Mouse (Mus musculus) brain, adult 2 months (tissue): ENCODE measurements around the gene Birc3.
"Not testable (repeated sequence)": the region's sequence is repeated elsewhere in the genome, so short reads cannot be mapped to it uniquely, and the experiment has no call there.

Experiments
- DNase-seq: peaks from one replicate; pipeline ENCODE4 v3.0.0; 2011; ENCODE audit warnings: low read depth, low spot score

Gene Birc3

DNA sequence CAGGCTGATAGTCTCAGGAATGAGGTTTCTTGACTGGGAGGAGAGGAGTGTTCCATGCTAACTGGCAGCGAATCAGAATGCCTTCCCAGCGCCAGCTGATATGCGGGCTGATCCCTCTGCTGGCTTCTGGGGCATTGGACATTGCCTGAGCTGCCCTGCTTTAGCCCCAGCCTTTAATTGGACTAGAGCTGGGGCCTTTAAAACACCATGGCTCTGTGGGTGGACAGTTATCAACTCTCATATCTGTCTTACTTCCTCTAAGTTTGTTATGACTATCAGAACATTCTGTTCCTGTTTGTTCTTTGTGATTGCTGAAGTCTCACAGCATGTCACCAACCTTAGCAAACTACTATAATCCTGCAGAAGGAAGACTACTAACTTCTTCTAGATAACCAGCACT is 5.0 kb downstream of the Birc3 start:
- no peak for DNase-seq

DNA sequence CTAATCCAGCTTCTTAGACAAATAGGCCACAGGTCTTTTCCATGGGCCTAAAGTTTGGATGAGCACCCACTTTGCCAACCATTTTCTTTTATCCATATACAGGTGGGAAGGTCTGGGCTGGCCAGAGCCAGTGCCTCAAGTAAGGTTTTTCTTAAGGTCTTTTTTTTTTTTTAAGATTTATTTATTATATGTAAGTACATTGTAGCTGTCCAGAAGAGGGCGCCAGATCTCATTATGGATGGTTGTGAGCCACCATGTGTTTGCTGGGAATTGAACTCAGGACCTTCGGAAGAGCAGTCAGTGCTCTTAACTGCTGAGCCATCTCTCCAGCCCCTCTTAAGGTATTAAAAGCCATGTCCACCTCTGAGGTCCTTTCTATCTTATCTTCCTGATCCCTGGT is 6.0 kb downstream of the Birc3 start:
- not testable (repeated sequence) for DNase-seq

DNA sequence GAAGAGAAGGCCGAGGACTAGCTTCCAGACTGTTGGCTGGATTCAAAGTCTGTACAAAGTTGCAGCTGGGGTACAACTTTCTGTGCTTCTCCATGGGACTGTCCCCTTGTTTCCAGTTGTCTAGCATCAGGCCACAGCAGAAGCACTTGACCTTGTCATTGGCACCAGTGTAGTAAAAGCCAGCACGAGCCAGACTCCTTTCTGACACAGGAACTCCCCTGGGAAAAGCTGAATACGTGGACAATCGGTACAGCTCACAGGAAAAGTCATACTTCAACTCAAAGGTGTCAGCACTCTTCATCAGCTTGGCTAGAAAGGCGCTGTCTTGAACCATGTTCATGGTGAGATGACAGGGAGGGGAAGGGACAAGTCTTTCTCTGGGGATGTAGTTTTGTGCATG is 12.0 kb downstream of the Birc3 start:
- no peak for DNase-seq

DNA sequence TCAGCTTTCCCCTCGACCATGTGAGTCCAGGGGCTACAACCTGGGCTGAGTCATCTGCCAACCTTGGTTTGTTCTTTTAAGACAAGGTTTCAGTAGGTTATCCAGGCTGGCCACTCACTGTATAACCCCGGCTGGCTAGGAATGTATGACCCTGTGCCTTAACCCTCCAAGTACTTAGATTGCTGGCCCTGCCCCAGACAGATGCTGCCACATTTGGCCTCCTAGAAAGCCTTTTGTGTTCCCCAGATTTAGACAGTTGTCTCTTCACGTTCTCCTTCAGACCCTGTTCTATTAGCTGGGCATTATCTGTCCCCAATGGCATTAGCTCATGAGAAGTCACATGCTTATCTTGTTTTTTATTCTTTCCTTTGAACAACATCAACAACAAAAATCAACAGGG is 17.1 kb downstream of the Birc3 start:
- no peak for DNase-seq

DNA sequence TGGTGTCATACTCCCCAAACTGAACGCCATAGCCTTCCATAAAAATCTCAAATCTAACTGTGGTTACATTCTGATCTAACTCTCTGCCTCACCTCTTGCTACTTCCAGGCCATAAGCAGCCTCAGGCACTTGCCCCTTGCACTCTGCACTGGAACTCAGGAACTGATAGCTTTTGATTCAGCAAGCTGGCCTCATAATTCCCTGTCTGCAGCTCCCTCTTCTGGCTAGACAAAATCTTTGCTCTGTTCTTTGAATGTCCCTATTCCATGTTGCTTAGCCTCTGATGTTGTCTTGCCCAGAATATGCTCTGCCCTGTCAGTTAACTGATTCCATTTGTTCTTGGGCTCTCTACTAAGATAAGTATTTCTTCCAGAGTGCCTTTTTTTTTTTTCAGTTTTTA is 17.6 kb downstream of the Birc3 start:
- peak; percentile 79 for DNase-seq

DNA sequence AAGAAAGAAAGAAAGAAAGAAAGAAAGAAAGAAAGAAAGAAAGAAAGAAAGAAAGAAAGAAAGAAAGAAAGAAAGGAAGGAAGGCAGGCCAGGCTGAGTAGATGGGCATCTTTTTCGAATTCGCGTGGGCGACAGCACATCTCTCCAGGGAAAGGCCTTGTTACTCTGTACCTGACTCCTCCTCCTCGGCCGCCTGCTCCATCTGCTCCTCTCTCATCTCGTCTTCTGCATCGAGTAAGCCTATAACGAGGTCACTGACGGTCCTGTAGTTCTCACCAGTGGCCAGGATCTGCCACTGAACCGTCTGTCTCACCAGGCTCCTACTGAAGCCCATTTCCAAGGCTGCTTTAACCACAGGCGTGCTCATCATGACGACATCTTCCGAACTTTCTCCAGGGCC is 18.8 kb downstream of the Birc3 start:
- DNase-seq = peak; percentile 74

DNA sequence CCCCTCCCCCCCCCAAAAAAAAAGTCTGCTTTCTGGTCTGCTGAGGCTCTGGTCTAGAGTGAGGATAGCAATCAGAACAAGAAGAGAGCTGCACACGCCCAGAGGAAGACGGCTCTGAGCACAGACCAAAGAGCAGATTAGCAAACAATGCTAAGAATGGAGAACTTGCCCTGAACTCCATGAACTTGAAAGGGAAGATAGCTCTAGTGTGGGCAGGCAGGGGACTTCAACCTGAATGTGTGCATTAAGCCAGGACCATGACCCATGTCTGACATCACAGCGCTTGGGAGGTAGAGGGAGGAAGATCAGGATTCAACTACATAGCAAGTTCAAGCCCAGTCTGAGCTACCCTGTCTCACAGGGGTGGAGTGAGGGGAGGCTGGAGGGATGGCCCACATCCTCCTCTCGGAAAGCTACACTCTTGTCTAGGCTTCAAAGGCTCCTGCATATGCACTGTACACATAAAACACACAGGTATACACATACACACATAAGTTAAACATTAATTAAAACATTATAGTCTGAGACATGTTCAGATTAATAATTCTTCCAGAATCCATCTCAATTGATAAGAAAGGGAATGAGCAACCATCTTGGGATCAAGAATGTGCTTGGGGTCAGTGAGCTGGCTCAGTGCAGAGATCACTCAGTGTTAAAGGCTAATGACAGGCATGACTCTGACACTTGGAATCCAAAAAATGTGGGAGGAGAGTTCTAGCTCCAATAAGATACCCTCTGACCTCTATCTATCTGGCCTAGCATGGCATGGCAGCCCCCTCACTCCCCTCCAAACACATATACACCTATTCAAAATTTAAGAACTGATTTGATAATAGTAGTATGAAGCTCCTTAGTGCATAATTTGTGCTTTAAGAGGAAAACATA is 20.4 kb downstream of the Birc3 start:
- DNase-seq = no peak

DNA sequence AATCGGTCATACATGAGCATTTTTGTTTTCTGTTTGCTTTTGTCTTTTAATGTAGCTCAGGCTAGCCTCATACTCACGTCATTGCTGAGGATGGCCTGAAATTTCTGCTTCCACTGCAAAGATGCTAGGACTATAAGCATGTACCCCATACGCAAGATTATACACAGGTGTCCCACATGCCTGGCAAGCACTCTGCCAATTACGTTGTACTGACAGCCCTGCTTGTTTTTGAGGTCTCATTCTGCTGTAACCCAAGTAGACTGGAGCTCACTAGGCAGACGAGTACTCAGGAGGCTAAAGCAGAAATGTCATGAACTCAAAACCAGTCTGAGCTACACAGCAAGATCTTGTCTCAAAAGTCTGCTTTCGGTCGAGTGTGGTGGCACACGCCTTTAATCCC is 21.1 kb downstream of the Birc3 start:
- DNase-seq = no peak

DNA sequence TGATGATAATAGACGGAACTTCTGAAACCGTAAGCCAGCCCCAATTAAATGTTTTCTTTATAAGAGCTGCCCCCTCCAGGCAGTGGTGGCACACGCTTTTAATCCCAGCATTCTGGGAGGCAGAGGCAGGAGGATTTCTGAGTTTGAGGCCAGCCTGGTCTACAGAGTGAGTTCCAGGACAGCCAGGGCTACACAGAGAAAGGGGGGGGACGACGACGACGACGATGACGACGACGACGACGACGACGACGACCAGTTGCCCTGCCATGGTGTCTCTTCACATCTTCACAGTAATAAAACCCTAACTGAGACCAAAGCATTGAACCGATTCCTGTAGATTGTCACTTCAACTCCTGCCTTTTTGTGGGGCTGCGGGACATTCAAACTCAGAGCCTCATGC is 24.8 kb downstream of the Birc3 start:
- no peak for DNase-seq

DNA sequence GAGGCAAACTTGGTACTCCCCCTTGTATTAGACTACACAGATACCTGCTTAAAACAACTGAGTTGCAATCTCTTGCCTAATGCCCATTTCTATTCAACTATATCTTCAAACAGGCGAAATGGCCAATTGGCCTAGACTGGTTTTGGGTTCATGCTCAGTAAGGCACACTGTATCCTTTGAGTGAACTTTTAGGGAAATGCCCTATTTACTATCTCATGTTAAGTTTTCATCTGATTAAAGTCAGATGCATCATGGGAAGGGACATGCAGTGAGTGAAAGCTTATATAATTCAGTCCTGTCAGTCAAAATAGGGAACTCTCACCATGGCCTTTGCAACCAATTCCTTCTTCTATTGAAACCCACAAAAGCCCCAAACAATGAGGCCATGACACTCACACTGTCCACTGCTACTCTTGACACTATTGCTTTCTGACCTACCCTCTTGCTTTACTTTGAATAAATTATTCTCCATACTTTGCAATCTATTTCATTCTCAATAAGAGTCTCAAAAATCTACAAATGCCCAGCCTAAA is 26.3 kb downstream of the Birc3 start:
- DNase-seq = no peak

DNA sequence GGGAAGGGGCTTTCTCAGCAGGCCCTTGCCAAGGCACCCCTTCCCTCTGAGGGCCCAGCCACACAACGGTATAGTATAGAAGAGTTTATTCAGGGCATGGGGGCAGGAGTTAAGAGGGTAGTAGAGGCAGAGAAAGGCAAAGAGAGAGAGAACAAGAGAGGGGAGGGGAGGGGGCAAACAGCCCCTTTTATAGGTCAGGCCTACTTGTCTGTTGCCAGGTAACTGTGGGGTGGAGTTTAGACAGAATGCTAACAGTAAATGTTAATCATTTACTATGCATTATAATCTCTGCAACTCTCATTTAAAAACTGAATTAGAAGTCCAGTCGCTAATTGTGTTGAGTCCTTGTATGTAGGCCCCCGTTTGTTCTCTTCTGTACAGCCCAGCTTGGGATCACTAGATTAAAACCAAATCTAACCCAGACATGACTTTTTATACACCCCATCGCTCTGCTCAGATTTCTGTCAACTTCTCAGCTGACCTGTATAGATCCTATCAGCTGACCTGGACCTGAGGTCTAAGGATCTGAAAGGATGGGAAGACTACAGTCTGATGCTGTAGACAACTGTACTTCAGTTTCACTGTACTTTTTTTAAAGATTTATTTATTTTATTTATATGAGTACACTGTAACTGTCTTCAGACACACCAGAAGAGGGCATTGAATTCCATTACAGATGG is 27.6 kb downstream of the Birc3 start:
- no peak for DNase-seq

DNA sequence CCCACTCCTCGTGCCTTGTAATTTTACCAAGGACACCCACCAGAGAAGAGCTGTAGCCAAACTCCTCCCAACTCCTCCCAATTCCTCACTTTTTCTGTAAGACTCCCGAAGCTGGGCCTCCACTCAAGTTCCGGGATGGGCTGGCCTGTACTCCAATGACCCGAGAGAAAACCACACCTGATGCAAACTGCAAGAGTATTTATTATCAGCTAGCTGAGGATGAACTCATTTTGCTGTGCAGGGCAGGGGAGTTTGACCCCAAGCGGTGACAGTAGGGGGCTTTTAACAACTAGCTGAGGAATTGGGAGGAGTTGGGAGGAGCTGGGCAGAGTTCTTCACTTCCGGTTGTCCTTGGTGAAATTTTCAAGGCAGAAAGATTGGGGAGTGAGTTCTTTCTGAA is 31.8 kb downstream of the Birc3 start:
- DNase-seq = no peak

DNA sequence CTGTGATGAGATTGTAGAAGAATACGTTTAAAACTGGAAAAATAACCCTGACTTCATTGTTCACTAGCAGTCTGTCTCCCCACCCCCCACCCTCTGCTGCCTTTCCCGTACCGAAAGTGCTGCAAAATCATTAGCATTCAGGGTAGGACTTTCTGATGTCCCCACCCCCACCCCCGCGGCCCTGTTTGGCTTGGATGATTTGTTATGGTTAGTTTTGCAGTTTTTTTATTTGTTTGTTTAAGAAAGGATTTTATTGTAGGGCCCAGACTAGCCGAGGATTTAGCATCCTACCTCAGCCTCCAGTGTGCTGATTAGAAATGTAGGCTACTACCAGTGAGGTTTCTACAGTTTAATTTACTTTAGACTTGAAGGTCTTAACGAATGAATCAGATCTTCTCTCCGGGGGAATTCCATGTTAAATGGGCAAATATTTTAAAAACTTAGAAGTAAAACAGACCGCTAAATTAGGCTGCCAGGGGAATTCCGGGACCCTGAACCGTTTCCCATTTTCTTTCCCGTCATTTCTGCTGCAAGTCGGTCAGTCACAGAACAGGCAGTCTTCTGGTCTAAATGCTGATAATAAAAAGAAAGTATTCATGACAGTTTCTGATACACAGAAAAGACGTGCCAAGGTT is 35.1 kb downstream of the Birc3 start:
- DNase-seq = peak; percentile 74

DNA sequence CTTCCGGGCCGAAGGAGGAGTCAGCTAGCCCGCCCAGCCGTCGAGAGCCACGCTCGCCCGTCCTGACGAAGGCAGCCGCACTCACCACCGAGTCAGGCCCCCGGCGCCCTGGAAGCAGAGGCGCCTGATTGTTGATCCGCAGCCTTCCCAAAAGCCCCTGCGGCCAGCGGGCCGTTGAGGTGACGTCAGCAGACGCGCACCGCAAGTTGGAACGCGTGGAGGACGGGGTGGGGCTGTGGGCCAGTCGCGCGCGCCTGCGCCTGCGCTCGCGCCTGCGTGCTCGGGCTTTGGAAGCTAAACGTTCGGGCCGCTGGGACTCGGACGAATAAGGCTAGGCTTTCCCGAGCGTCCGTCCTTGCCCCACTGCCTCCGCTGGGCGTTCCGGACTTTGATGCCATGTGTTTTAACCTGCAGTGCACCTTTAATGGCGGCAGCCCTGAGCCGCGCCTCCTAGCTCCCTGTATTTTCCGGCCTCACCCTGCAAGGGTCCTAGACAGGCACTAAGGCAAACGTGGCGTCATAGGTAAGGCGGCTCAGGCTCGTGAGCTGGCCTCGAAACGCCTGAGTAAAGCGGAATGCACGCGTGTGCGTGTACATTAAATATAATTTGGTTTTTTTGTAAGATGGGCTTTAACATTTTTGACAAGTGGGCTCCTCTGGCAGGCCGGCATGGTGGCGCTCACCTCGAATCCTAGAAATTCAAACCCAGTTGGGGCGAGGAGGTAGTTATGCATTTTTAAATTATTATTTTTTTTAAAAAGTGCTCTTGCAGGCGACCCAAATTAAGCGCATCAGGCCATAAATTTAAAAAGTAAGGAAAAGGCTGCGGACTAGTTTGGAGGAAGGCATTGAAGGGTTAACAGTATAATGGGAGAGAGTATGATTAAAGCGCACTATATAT is 35.8 kb downstream of the Birc3 start, which contains the start of gene Birc2:
Birc2 (minus strand) TSS at position 160 of the 901 bp plus-strand sequence.
- DNase-seq = peak; percentile 99

DNA sequence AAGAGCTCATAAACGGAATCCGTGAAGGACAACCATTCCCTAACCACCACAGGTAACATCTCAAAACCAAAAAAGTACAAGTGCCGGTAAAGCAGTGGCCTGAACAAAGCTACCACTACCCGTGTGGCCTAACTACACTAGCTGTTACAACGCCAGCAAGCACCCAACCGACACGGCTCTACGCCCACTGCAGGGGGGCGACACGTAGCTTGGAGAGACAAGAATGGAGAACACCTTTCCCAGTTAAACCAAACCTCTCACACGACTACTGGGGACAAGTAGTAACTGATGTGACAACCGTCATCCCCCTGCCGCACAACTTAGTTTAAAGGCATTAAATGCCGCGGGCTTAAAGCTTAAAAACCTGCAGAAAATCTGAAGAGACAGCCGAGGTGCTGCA is 36.7 kb downstream of the Birc3 start:
- peak; percentile 65 for DNase-seq

DNA sequence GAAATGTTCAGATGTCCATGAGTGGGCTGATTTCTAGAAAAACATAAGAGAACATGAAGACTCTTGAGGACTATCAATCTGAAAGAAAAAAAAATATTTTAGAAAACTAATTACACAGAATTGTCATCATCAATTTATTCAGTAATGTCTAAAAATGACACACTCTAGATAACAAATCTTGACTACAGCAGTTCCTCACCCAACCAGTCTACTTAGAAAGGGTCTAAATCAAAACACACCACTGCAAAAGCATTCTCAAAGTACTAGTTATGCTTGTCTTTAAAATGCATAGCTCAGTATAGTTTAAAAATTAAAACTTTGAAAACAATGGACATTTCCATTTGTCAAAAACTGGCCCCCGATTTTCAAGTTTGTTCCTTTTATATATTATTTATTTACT is 37.7 kb downstream of the Birc3 start:
- no peak for DNase-seq

DNA sequence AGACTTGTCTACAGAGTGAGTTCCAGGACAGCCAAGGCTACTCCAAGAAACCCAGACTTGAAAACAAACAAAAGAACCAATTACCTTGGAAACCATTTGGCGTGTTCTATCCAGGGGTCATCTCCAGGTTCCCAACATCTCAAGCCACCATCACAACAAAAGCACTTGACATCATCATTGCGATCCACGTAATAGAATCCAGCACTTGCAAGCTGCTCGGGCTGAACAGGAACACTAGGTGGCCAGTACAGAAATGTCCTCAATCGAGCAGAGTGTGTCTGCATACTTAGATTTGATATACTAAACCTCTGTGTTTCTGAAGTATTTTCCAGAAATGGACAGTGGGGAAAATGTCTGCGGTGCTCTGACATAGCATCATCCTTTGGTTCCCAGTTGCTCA is 39.6 kb downstream of the Birc3 start:
- DNase-seq = peak; percentile 15

DNA sequence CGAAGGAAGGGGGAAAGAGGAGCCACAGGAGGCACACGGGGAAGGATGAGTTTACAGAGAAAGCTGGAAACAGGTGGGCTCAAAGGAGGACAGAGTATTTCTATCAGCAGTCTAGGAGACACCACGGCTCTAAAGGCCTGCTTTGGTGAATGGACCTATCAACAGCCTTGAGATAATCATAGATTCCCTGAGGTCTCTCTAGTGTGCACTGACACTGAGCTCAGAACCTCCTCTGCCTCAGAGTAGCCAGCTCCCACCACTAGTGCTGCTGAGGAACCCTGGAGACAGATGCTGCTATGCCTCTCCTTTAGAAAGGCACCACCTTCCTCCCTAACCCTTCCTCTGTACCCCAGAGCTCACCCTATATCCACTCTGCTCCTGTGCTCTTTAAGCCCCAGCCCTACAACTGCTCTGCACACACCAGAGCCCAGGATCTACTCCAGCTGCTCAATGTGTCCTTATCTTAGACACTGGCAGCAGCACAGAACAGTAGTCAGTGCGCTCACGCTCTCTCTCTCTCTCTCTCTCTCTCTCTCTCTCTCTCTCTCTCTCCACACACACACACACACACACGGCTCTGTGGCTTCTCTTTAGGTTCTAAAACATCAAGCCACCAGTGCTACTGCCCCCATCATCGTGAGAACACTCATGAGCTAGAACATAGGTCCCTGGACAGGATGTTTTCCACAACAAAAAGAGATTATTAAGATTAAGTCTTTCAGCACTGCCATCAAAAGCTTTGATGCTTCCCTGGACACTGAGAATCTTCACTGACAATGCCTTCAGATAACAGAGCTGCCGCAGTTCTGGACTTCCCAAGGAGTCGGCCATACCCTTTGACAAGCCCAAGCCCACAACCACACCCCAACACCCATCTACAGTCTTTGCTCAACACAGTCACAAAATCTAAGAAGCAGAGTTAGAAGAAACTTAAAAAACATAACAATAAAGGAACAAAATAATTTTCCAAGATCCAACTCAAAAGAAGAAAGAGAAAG is 43.2 kb downstream of the Birc3 start:
- peak; percentile 14 for DNase-seq

DNA sequence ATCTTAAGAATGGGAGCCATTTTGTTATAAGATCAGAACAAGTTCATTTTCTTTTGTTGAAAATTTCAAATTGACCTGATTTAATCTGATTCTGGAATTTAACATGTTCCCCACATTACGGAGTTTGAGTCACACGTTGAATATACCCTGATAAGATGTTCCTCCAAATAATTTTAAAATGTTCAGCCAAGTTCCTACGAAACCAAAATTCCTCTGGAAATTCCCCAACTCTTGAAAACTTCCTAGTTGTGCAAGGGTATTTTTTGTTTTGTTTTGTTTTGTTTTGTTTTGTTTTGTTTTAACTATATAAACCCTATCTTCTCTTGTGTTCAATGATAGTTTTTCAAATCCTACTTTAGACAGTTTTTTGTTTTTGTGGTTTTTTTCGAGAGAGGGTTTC is 44.3 kb downstream of the Birc3 start:
- DNase-seq = no peak

DNA sequence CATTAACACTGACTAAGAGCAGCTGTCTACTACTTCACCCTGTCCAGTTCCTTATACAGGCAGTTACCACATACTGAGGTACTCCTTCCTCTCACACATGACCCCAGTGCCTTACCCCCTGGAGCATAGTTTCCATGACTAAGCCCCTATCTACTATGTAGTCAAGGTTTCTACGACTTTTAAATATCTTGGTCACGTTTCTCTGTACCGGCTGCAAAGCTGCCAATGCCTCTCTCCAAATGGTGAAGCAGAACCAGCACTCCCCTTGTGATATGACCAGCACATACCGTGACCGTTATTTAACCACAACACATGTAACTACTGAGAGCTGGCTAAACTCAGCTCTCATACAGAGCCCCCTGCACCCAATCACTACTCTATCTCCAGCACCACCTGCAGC is 48.1 kb downstream of the Birc3 start:
- DNase-seq = no peak
